ENCODE assay signal across 8 mouse cellular contexts in genomic region chr19:41911178-41912073, GRCm38 (mm10). TPM values are rescaled to one million over a fixed set of nuclear protein-coding genes. Genes with fewer than 3 reads are reported as not detected.
DNase-seq lines count a peak whose midpoint lies in the region; ATAC-seq and TF ChIP-seq lines count a peak whose summit lies in the region.

Gene Pgam1 (plus strand): TSS chr19:41911923.

- peaks cover 47% of the 10 kb centered on the region for H3K79me2 ChIP-seq in C2C12 (ENCODE audit: control insufficient read depth, insufficient read depth)
- peaks cover 18% of the 10 kb centered on the region for H3K79me2 ChIP-seq in liver, adult 2 months (ENCODE audit: control insufficient read depth, insufficient read depth, low read length)
- peaks cover 46% of the 10 kb centered on the region for H3K79me2 ChIP-seq in myocyte (ENCODE audit: control insufficient read depth, insufficient read depth)

- H3K4me3 ChIP-seq in C2C12 (ENCODE audit: insufficient read depth, poor library complexity, severe bottlenecking) (peak within 1 kb of the TSS; percentile 94), myocyte (peak within 1 kb of the TSS; percentile 97)
- peak within 1 kb of the TSS; percentile 66 for H3K4me3 ChIP-seq in erythroblast, embryonic 14.5 days (replicated peaks)
- peak within 1 kb of the TSS; percentile 99 for H3K4me3 ChIP-seq in heart, embryonic 11.5 days (ENCODE audit: low read depth, low read length)
- H3K4me3 ChIP-seq in kidney, embryonic 16.5 days (ENCODE audit: low read length), result peak within 1 kb of the TSS; percentile 100
- peak within 1 kb of the TSS; percentile 97 for H3K4me3 ChIP-seq in liver, adult 2 months (ENCODE audit: insufficient read depth, low read depth, low read length)

- peak; percentile 100 for DNase-seq in brain, embryonic 14.5 days (ENCODE audit: low read depth)
- peak; percentile 89 for DNase-seq in liver, adult 2 months (ENCODE audit: extremely low read depth, low read depth, low spot score)
- peak; percentile 100 for DNase-seq in splenic B cell, adult 2 months (ENCODE audit: low read depth, low spot score)

- H3K27ac ChIP-seq in heart, embryonic 11.5 days (ENCODE audit: low read depth, low read length), result peak within 1 kb of the TSS; percentile 95
- peak within 1 kb of the TSS; percentile 98 for H3K27ac ChIP-seq in kidney, embryonic 16.5 days (ENCODE audit: low read length)
- peak within 1 kb of the TSS; percentile 78 for H3K27ac ChIP-seq in liver, adult 2 months (replicated peaks; ENCODE audit: insufficient read depth, low read depth, low read length)

- H3K9me3 ChIP-seq in erythroblast, embryonic 14.5 days (ENCODE audit: control insufficient read depth, low read length), result no peaks in the 10 kb centered on the region
- H3K9me3 ChIP-seq in heart, embryonic 11.5 days (replicated peaks; ENCODE audit: control insufficient read depth, low read length), result no peaks in the 10 kb centered on the region
- no peaks in the 10 kb centered on the region for H3K9me3 ChIP-seq in kidney, embryonic 16.5 days (ENCODE audit: low read length)

- peak within 1 kb of the TSS; percentile 91 for H3K4me2 ChIP-seq in heart, embryonic 11.5 days
- H3K4me2 ChIP-seq in kidney, embryonic 16.5 days (replicated peaks; ENCODE audit: low read depth, low read length), result peak within 1 kb of the TSS; percentile 89
- peak within 1 kb of the TSS; percentile 88 for H3K4me2 ChIP-seq in myocyte (ENCODE audit: low read depth)

- H3ac ChIP-seq in C2C12 (ENCODE audit: control insufficient read depth, insufficient read length, low read depth), result peak within 1 kb of the TSS; percentile 100
- peak within 1 kb of the TSS; percentile 51 for H3ac ChIP-seq in myocyte (ENCODE audit: control insufficient read depth, insufficient read length)

- peaks cover 43% of the 10 kb centered on the region for H3K79me3 ChIP-seq in C2C12 (ENCODE audit: low read depth)

- peak within 1 kb of the TSS; percentile 98 for H3K9ac ChIP-seq in heart, embryonic 11.5 days (ENCODE audit: low read depth, low read length)
- H3K9ac ChIP-seq in kidney, embryonic 16.5 days (replicated peaks; ENCODE audit: low read length), result peak within 1 kb of the TSS; percentile 99
- H3K9ac ChIP-seq in liver, adult 2 months (ENCODE audit: low read depth, low read length), result peak within 1 kb of the TSS; percentile 90

- 4% methylated on average over 54 of the region's 54 CpGs for WGBS in heart, embryonic 11.5 days (ENCODE audit: insufficient replicate concordance)
- 6% methylated on average over 50 of the region's 54 CpGs for WGBS in kidney, embryonic 16.5 days
- WGBS in liver, adult 2 months, result 3% methylated on average over 54 of the region's 54 CpGs

- peak; percentile 93 for ATAC-seq in heart, embryonic 11.5 days (replicated peaks; ENCODE audit: insufficient number of reproducible peaks, low FRiP score, low TSS enrichment)
- peak; percentile 96 for ATAC-seq in kidney, embryonic 16.5 days (ENCODE audit: low FRiP score, low TSS enrichment)

- peak; percentile 54; the same call in 1 of the 2 replicates for TF ChIP-seq POLR2A in brain, embryonic 14.5 days (IDR thresholded peaks at IDR 0.05; ENCODE audit: borderline replicate concordance, extremely low read depth, insufficient read depth, insufficient read length, poor library complexity, severe bottlenecking)
- TF ChIP-seq POLR2A in liver, adult 2 months (IDR thresholded peaks at IDR 0.05; ENCODE audit: extremely low read depth, insufficient read depth, low read length), result peak; percentile 37; the same call in 1 of the 2 replicates
- TF ChIP-seq POLR2A in myocyte (IDR thresholded peaks at IDR 0.05; ENCODE audit: insufficient read length, low read depth), result peak; percentile 97

- no peak for TF ChIP-seq CTCF in C2C12 (IDR thresholded peaks at IDR 0.05; ENCODE audit: control insufficient read depth, insufficient read depth, insufficient read length)
- no peak for TF ChIP-seq CTCF in brain, embryonic 14.5 days (IDR thresholded peaks at IDR 0.05; ENCODE audit: borderline replicate concordance, extremely low read depth, insufficient read depth, insufficient read length)
- TF ChIP-seq CTCF in liver, adult 2 months (IDR thresholded peaks at IDR 0.05; ENCODE audit: low read depth, low read length), result no peak

- H3K27me3 ChIP-seq in C2C12 (ENCODE audit: control insufficient read depth, insufficient read depth, insufficient read length) (no peaks in the 10 kb centered on the region), myocyte (ENCODE audit: control insufficient read depth, insufficient read depth, insufficient read length) (no peaks in the 10 kb centered on the region)
- H3K27me3 ChIP-seq in erythroblast, embryonic 14.5 days (ENCODE audit: control insufficient read depth), result no peaks in the 10 kb centered on the region
- H3K27me3 ChIP-seq in heart, embryonic 11.5 days (ENCODE audit: control insufficient read depth, insufficient read depth, low read length), result no peaks in the 10 kb centered on the region
- H3K27me3 ChIP-seq in kidney, embryonic 16.5 days (ENCODE audit: insufficient read depth, low read length), result no peaks in the 10 kb centered on the region
- H3K27me3 ChIP-seq in liver, adult 2 months (ENCODE audit: control insufficient read depth, insufficient read depth, low read length), result no peaks in the 10 kb centered on the region
- no peaks in the 10 kb centered on the region for H3K27me3 ChIP-seq in splenic B cell, adult 2 months (ENCODE audit: control insufficient read depth, insufficient read depth, low read length, poor library complexity, severe bottlenecking)

- H3K36me3 ChIP-seq in C2C12 (ENCODE audit: control insufficient read depth, insufficient read depth) (peaks cover 31% of the 10 kb centered on the region), myocyte (ENCODE audit: control insufficient read depth, insufficient read depth) (peaks cover 20% of the 10 kb centered on the region)
- peaks cover 14% of the 10 kb centered on the region for H3K36me3 ChIP-seq in erythroblast, embryonic 14.5 days (ENCODE audit: control insufficient read depth)
- peaks cover 10% of the 10 kb centered on the region for H3K36me3 ChIP-seq in heart, embryonic 11.5 days (ENCODE audit: control insufficient read depth, insufficient read depth, low read length)
- H3K36me3 ChIP-seq in kidney, embryonic 16.5 days (ENCODE audit: insufficient read depth, low read length), result peaks cover 16% of the 10 kb centered on the region; the same call in 1 of the 2 replicates
- peaks cover 10% of the 10 kb centered on the region for H3K36me3 ChIP-seq in liver, adult 2 months (ENCODE audit: control insufficient read depth, insufficient read depth, low read length)
- H3K36me3 ChIP-seq in splenic B cell, adult 2 months (ENCODE audit: control insufficient read depth, insufficient read depth, low read length, poor library complexity, severe bottlenecking), result no peaks in the 10 kb centered on the region

- H3K4me1 ChIP-seq in erythroblast, embryonic 14.5 days (ENCODE audit: control insufficient read depth), result peaks cover 62% of the 10 kb centered on the region
- peaks cover 24% of the 10 kb centered on the region for H3K4me1 ChIP-seq in heart, embryonic 11.5 days (ENCODE audit: control insufficient read depth, insufficient read depth, low read length)
- peaks cover 25% of the 10 kb centered on the region for H3K4me1 ChIP-seq in kidney, embryonic 16.5 days (ENCODE audit: insufficient read depth, low read length)
- peaks cover 11% of the 10 kb centered on the region for H3K4me1 ChIP-seq in liver, adult 2 months (ENCODE audit: control insufficient read depth, insufficient read depth, low read length)

TF ChIP-seq in C2C12, 6 proteins besides CTCF, POLR2A, EP300 and RAD21:
- TF ChIP-seq MAX (IDR thresholded peaks at IDR 0.05), result peak; percentile 79
- no peak for TF ChIP-seq CEBPB (IDR thresholded peaks at IDR 0.05; ENCODE audit: low read depth)

TF ChIP-seq in myocyte, 11 proteins besides CTCF, POLR2A, EP300 and RAD21:
- TF ChIP-seq E2F4 (IDR thresholded peaks at IDR 0.05; ENCODE audit: insufficient read depth) (no peak), TCF3 (IDR thresholded peaks at IDR 0.05; ENCODE audit: insufficient read length, low read depth) (no peak), POLR2AphosphoS2 (IDR thresholded peaks at IDR 0.05; ENCODE audit: insufficient read length, low read depth) (peak; percentile 95), SRF (IDR thresholded peaks at IDR 0.05; ENCODE audit: control insufficient read depth, insufficient read length, low read depth) (peak; percentile 37), REST (IDR thresholded peaks at IDR 0.05; ENCODE audit: insufficient read depth, insufficient read length) (no peak)

RNA-seq across cellular contexts. Expression of gene Pgam1, which starts in this region (rescaled TPM):
- polyA plus RNA-seq in C2C12 (2012; fragmentation: generic; extraction: Trizol) (736 TPM), myocyte (2012; fragmentation: generic; extraction: Trizol) (552 TPM)
- 420 and 445 TPM in 2 replicates for polyA plus RNA-seq in brain, embryonic 14.5 days (2012; rRNA removed)
- polyA plus RNA-seq in erythroblast, embryonic 14.5 days (2012), result 6.9 and 7.3 TPM in 2 replicates
- 1,127 and 1,144 TPM in 2 replicates for polyA plus RNA-seq in heart, embryonic 11.5 days (2014; fragmentation: Nextera tagmentation; extraction: Ambion mirVana)
- 823 and 859 TPM in 2 replicates for polyA plus RNA-seq in kidney, embryonic 16.5 days (2015; fragmentation: Nextera tagmentation; extraction: Ambion mirVana)
- 108 and 145 TPM in 2 replicates for total RNA-seq in liver, adult 2 months (2014; rRNA removed)
- polyA plus RNA-seq in liver, adult 2 months (2012; rRNA removed), result 195 and 215 TPM in 2 replicates

Comparison
In these comparisons a context has a peak if more than half of its experiments do, and no peak if none do; other contexts are left out.
1. Peak in every context shown above with its lines: DNase-seq, ATAC-seq, H3K4me3 ChIP-seq and H3K27ac ChIP-seq.
2. RNA of gene Pgam1 (polyA plus RNA-seq): 1,127 to 1,144 TPM in heart, embryonic 11.5 days, 823 to 859 TPM in kidney, embryonic 16.5 days, 736 TPM in C2C12 (single experiment), 552 TPM in myocyte (single experiment), 420 to 445 TPM in brain, embryonic 14.5 days and 195 to 215 TPM in liver, adult 2 months; 6.9 to 7.3 TPM in erythroblast, embryonic 14.5 days; every median in the first group is over 10 times any median in the second.
3. POLR2A ChIP-seq: peak in every context shown above with its lines; median percentile 97 in myocyte; 54 in brain, embryonic 14.5 days; 37 in liver, adult 2 months.